Mouse (Mus musculus) liver, embryonic 12.5 days (tissue): Measurements from ENCODE around the gene Cnnm2. TPM values are rescaled to one million over a fixed set of nuclear protein-coding genes. Genes with fewer than 3 reads are reported as not detected.

Experiments
- ATAC-seq: fragments of 200-750 bp; cut with Nextera tagmentation; 2 replicates; pipeline ENCODE4 v1.8.0; 2017; ENCODE audit warnings: moderate number of reproducible peaks, mild to moderate bottlenecking, moderate library complexity
- H3K27ac ChIP-seq: fragments of 300-500 bp; sonication (generic); 2 replicates; pipeline ENCODE4 v1.5.1; 2016; ENCODE audit warnings: mild to moderate bottlenecking
- H3K27me3 ChIP-seq: fragments of 300-500 bp; sonication (generic); replicated peaks from 2 replicates; pipeline ENCODE4 v1.6.1; 2016; ENCODE audit warnings: mild to moderate bottlenecking, moderate library complexity
- H3K36me3 ChIP-seq: fragments of 300-500 bp; sonication (generic); 2 replicates; pipeline ENCODE4 v1.6.1; 2016; ENCODE audit warnings: mild to moderate bottlenecking, moderate library complexity
- H3K4me1 ChIP-seq: fragments of 300-500 bp; sonication (generic); 2 replicates; pipeline ENCODE4 v1.6.1; 2016
- H3K4me2 ChIP-seq: fragments of 300-500 bp; sonication (generic); 2 replicates; pipeline ENCODE4 v1.6.1; 2016; ENCODE audit warnings: mild to moderate bottlenecking, moderate library complexity
- H3K4me3 ChIP-seq: fragments of 300-500 bp; sonication (generic); 2 replicates; pipeline ENCODE4 v1.5.1; 2016; ENCODE audit warnings: mild to moderate bottlenecking, moderate library complexity
- H3K9ac ChIP-seq: fragments of 300-500 bp; sonication (generic); 2 replicates; pipeline ENCODE4 v1.6.1; 2016; ENCODE audit warnings: mild to moderate bottlenecking, moderate library complexity
- H3K9me3 ChIP-seq: fragments of 300-500 bp; sonication (generic); replicated peaks from 2 replicates; pipeline ENCODE4 v1.6.1; 2016; ENCODE audit warnings: mild to moderate bottlenecking, moderate library complexity
- WGBS: fragments of 180-500 bp; shearing (Covaris S2); methylation state at CpG from one replicate; pipeline ENCODE4 v1.1.7; 2016; ENCODE audit not compliant: insufficient replicate concordance; 5-methylcytosine and 5-hydroxymethylcytosine counted together
- polyA plus RNA-seq: library from polyadenylated mRNA; unstranded; fragments of >200 nt; fragmentation: Nextera tagmentation; extraction: Ambion mirVana; gene quantifications from 2 replicates; pipeline ENCODE4 v1.2.1, GENCODE M21; 2016

Cnnm2 gene
- polyA plus RNA-seq, 1 experiment from 2014 or later: 1.6 TPM

- 56% methylated on average over 2 of the region's 2 CpGs for WGBS
- Histone ChIP-seq H3K4me3 (no peak overlapping the region), H3K36me3 (no peaks in the 10 kb centered on the region), H3K4me1 (peaks cover 7% of the 10 kb centered on the region), H3K27ac (no peak overlapping the region), H3K9ac (no peak overlapping the region), H3K4me2 (no peak overlapping the region), H3K27me3 (0 out of 2 replicates have a peak, but pooled peaks cover 4% of the 10 kb centered on the region), H3K9me3 (no peaks in the 10 kb centered on the region)
- no peak for ATAC-seq
Measured at GRCm38 (mm10) chr19:46803732-46804131, 42.3 kb downstream of the Cnnm2 start.

- no peak overlapping the region for H3K27ac ChIP-seq
- WGBS: 76% methylated on average over 6 of the region's 6 CpGs
- ATAC-seq: no peak
- H3K4me3 ChIP-seq: no peak overlapping the region
- H3K4me1 ChIP-seq: peaks cover 7% of the 10 kb centered on the region
- no peaks in the 10 kb centered on the region for H3K9me3 ChIP-seq
- H3K27me3 ChIP-seq: 0 out of 2 replicates have a peak, but pooled peaks cover 4% of the 10 kb centered on the region
- H3K36me3 ChIP-seq: no peaks in the 10 kb centered on the region
- no peak overlapping the region for H3K4me2 ChIP-seq
- no peak overlapping the region for H3K9ac ChIP-seq
Measured at GRCm38 (mm10) chr19:46804751-46805150, 43.4 kb downstream of the Cnnm2 start.

DNA sequence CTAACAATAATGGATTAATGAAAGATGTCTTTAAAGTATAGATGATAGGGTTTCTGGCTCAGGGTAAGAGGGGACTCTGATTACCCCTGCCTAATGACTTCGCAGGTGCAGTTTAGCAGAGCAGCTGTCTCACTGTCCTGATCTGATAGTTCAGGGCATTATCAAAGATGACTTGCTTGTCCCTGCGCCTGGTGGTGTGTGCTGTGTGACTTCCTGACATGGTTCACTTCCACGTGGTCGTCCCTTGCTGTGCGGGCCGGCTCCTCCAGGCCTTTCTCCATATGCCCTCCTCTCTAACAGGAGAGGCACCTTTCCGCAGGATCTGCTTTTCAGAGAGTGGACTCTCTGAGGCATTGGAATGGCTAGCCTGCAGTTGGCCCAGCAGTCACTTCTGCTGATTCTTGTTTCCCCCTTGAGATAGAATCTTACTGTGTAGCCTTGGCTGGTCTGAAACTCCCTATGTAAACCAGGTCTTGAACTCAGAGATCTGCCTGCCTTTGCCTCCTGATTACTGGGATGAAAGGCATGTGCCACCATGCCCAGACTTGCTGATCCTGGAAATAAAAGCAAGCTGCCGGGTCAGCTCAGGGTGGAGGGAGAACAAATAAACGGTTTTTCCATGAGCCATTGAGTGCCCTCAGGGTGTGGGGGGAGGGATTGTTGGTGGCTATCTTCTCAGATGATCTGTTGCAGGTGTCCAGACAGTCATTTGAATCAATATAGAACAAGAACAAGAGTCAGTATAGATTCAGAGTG lies 44.7 kb downstream of the Cnnm2 start:
- no peak for ATAC-seq
- peaks cover 7% of the 10 kb centered on the region for H3K4me1 ChIP-seq
- 62% methylated on average over 9 of the region's 9 CpGs for WGBS

GRCm38 (mm10) chr19:46808261-46808660 lies 46.9 kb downstream of the Cnnm2 start:
- Histone ChIP-seq H3K4me3 (no peak overlapping the region), H3K9me3 (no peaks in the 10 kb centered on the region), H3K36me3 (no peaks in the 10 kb centered on the region), H3K4me1 (peaks cover 7% of the 10 kb centered on the region), H3K4me2 (no peak overlapping the region), H3K9ac (no peak overlapping the region), H3K27ac (no peak overlapping the region), H3K27me3 (peaks cover 15% of the 10 kb centered on the region)
- 81% methylated on average over 5 of the region's 5 CpGs for WGBS
- ATAC-seq: no peak

More for the DNA sequence above, 44.7 kb downstream of the Cnnm2 start:
- Histone ChIP-seq H3K4me3 (no peak overlapping the region), H3K9me3 (no peaks in the 10 kb centered on the region), H3K4me2 (no peak overlapping the region), H3K36me3 (no peaks in the 10 kb centered on the region), H3K27ac (no peak overlapping the region), H3K27me3 (peaks cover 6% of the 10 kb centered on the region), H3K9ac (no peak overlapping the region)

DNA sequence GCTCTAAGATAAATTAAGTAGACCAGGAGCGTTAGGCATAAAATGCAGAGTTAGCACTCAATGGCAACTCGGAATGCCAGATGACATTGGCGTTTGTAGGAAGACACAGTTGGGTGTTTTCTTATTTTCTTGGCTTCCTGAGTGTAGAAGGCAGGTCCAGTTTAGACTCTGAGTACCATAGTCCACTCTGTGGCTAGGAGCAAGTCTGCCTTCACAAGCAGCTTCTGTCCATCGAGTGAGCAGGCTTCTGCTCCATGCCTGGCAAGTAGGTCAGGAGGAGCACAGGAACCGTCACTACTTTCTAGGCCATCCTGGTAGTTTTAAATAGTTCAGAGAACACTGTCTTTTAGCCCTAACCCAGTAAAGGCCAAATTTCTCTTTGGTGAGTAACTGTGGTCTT lies 47.6 kb downstream of the Cnnm2 start:
- Histone ChIP-seq H3K27ac (no peak overlapping the region), H3K27me3 (peaks cover 15% of the 10 kb centered on the region), H3K36me3 (no peaks in the 10 kb centered on the region), H3K9ac (no peak overlapping the region), H3K4me2 (no peak overlapping the region), H3K4me3 (no peak overlapping the region), H3K4me1 (peaks cover 7% of the 10 kb centered on the region), H3K9me3 (no peaks in the 10 kb centered on the region)
- WGBS: 75% methylated on average over 5 of the region's 5 CpGs
- no peak for ATAC-seq

DNA sequence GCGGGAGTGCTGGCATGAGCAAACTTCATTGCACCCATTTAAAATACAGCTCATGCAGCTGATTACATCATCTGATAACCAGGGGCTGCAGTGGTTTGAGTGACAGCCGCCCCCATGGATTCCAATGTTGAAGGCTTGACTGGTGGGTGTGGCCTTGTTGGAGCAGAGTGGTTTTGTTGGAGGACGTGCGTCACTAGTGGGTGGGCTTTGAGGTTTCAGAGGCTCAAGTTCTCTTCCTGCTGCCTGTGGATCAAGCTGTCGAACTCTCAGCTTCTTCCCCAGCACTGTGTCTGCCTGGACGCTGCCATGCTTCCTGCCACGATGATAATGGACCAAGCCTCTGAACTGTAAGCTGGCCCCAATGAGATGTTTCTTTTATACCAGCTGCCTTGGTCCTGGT lies 57.9 kb downstream of the Cnnm2 start:
- Histone ChIP-seq H3K27me3 (peaks cover 4% of the 10 kb centered on the region; the same call in 1 of the 2 replicates), H3K9me3 (no peaks in the 10 kb centered on the region), H3K36me3 (no peaks in the 10 kb centered on the region), H3K4me2 (peak overlapping the region; percentile 8; the same call in 1 of the 2 replicates), H3K4me1 (peaks cover 8% of the 10 kb centered on the region; the same call in 1 of the 2 replicates), H3K4me3 (no peak overlapping the region), H3K27ac (no peak overlapping the region), H3K9ac (no peak overlapping the region)
- ATAC-seq: no peak
- 35% methylated on average over 7 of the region's 7 CpGs for WGBS

DNA sequence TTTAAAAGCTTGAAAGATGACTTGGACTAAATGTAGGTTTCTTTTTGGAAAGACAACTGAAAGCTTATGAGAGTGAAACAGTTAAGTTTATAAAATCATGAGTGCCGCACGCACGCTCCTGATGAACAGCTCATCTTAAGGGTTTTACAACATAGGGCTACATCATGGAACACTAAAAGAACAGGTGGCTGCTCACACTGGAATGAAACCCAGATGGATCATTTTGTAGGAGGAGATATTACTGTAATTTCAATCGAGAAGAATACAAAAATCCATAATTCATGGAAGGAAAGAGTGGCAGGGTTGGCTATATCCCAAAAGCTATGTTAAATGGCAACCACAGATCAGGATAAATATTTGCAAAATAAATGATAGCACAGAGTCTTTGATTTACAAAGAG lies 61.1 kb downstream of the Cnnm2 start:
- Histone ChIP-seq H3K36me3 (no peaks in the 10 kb centered on the region), H3K9me3 (no peaks in the 10 kb centered on the region), H3K9ac (no peak overlapping the region), H3K27ac (no peak overlapping the region), H3K4me2 (no peak overlapping the region), H3K4me1 (peaks cover 8% of the 10 kb centered on the region; the same call in 1 of the 2 replicates), H3K4me3 (no peak overlapping the region), H3K27me3 (peaks cover 9% of the 10 kb centered on the region)
- 79% methylated on average over 4 of the region's 4 CpGs for WGBS
- ATAC-seq: no peak

DNA sequence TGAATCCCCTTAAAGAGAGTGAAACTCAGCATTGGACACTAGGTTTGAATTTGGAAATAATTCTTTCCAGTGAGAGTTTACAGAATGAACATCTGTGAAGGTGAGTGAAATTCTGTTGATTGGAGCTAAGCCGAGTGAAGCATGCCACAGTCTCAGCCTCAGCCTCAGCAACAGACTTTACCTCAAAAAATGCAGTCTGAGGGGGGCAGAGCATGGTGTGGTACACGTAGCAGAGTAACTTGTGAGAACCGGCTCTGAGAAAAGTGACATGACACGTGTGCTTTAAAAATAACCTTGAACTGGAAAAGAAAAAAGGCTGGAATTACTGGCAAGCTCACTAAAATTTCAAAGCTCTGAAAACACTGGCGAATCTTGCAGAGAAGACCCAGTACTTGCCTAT lies 62.4 kb downstream of the Cnnm2 start:
- ATAC-seq: no peak
- H3K9ac ChIP-seq: no peak overlapping the region
- H3K27ac ChIP-seq: no peak overlapping the region
- H3K4me2 ChIP-seq: no peak overlapping the region
- H3K27me3 ChIP-seq: peaks cover 11% of the 10 kb centered on the region
- no peaks in the 10 kb centered on the region for H3K36me3 ChIP-seq
- WGBS: 70% methylated on average over 5 of the region's 5 CpGs
- peaks cover 8% of the 10 kb centered on the region; the same call in 1 of the 2 replicates for H3K4me1 ChIP-seq
- H3K9me3 ChIP-seq: no peaks in the 10 kb centered on the region
- H3K4me3 ChIP-seq: no peak overlapping the region

DNA sequence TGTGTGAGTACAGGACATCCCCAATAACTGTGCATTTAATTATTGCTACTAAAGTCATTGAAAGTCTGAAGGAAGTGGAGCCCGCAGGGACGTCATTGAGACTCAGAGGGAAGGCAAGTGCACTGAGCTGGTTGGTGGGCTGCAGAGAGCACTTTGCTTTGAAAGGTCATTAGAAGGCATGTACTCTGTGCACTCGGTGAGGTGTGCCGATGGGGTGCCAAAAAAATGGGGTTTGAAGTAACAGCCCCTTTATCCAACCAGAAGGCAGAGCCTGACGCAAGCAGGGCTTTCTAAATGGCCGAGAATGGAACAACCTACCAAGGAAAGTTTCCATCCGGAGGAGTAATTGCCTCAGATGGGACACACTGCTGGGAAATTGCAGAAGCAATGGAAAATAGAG lies 63.5 kb downstream of the Cnnm2 start:
- 74% methylated on average over 7 of the region's 7 CpGs for WGBS

GRCm38 (mm10) chr19:46827654-46828165 lies 66.3 kb downstream of the Cnnm2 start:
- peaks cover 17% of the 10 kb centered on the region for H3K27me3 ChIP-seq
- no peak overlapping the region for H3K9ac ChIP-seq
- no peaks in the 10 kb centered on the region for H3K36me3 ChIP-seq
- no peak overlapping the region for H3K4me3 ChIP-seq
- WGBS: 60% methylated on average over 5 of the region's 5 CpGs
- no peaks in the 10 kb centered on the region for H3K4me1 ChIP-seq
- H3K9me3 ChIP-seq: no peaks in the 10 kb centered on the region
- H3K4me2 ChIP-seq: no peak overlapping the region
- no peak overlapping the region for H3K27ac ChIP-seq
- no peak for ATAC-seq

More for the DNA sequence above, 63.5 kb downstream of the Cnnm2 start:
- Histone ChIP-seq H3K9ac (no peak overlapping the region), H3K27me3 (peaks cover 13% of the 10 kb centered on the region), H3K9me3 (no peaks in the 10 kb centered on the region), H3K4me3 (no peak overlapping the region), H3K4me2 (no peak overlapping the region), H3K36me3 (no peaks in the 10 kb centered on the region), H3K27ac (no peak overlapping the region), H3K4me1 (no peaks in the 10 kb centered on the region)
- ATAC-seq: no peak

DNA sequence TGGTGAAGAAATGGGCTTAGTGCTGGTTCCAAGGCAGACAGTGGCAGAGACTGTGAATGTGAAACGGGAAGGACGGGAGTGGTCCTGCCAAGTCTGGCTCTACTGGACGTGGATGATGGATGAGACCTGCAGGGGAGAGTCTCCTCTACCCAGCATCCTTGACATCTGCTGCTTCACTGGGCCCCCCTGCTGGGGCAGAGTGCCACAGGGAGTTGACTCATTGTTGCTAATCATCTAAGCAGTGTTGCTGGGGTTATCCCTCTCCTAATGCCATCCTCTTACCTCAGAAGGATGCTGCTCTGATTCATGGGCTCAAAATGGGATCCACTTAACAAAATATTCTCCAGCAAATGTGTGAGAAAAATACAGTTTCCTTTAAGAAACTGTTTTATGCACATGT lies 67.6 kb downstream of the Cnnm2 start:
- H3K36me3 ChIP-seq: no peaks in the 10 kb centered on the region
- H3K27ac ChIP-seq: no peak overlapping the region
- ATAC-seq: no peak
- H3K9me3 ChIP-seq: no peaks in the 10 kb centered on the region
- peaks cover 17% of the 10 kb centered on the region for H3K27me3 ChIP-seq
- H3K4me1 ChIP-seq: no peaks in the 10 kb centered on the region
- H3K4me3 ChIP-seq: no peak overlapping the region
- 56% methylated on average over 3 of the region's 3 CpGs for whole genome bisulfite sequencing
- H3K4me2 ChIP-seq: no peak overlapping the region
- no peak overlapping the region for H3K9ac ChIP-seq

- Histone ChIP-seq H3K27ac (no peak overlapping the region), H3K27me3 (peaks cover 12% of the 10 kb centered on the region), H3K9ac (no peak overlapping the region), H3K4me3 (no peak overlapping the region), H3K4me2 (no peak overlapping the region), H3K9me3 (no peaks in the 10 kb centered on the region), H3K36me3 (no peaks in the 10 kb centered on the region), H3K4me1 (peaks cover 7% of the 10 kb centered on the region; the same call in 1 of the 2 replicates)
- no peak for ATAC-seq
- WGBS: 68% methylated on average over 9 of the region's 9 CpGs
Measured at GRCm38 (mm10) chr19:46831381-46831780, 70.0 kb downstream of the Cnnm2 start.
